Mouse (Mus musculus): Measurements from ENCODE around the gene Bfar. TPM values are rescaled to one million over a fixed set of nuclear protein-coding genes. Genes with fewer than 3 reads are reported as not detected.
"Not testable (repeated sequence)": the region's sequence is repeated elsewhere in the genome, so short reads cannot be mapped to it uniquely, and the experiment has no call there.

Gene Bfar
- total RNA-seq, 4 experiments from 2014 or later, result 34.8 to 39.8 (median 35.8) TPM

GRCm38 (mm10) chr16:13716821-13717553 is 45.3 kb downstream of the Bfar start:
- DNase-seq (ENCODE audit: low spot score in 2 of 2), result no peak

GRCm38 (mm10) chr16:13722937-13723336 is 51.3 kb downstream of the Bfar start:
- no peak for DNase-seq (ENCODE audit: low spot score in 2 of 2)

DNA sequence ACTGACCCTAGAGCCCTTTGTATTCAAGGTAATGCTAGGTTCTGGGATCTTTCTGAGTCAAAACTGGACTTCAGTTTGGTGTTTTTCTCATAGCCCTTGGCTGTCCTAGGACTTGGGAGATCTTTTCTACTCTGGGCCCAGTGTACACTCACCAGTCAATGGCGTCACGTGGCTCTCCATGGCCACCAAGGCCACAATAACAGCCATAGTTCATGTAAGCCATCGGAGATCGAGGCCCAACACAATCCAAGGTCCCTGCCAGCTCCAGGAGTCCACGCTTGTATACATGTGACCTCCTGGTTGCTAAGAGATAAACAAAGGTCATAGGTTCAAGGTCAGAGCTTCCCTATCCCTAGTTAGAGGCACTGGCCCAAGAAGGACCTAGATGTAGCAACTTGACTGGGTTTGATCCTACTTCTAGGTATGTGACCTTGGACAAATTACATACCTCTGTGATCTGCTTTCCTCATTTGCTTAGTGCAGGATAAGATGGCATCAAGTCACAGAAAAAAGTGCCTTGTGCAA is 56.2 kb downstream of the Bfar start:
- DNase-seq (ENCODE audit: low spot score in 2 of 2), result no peak

DNA sequence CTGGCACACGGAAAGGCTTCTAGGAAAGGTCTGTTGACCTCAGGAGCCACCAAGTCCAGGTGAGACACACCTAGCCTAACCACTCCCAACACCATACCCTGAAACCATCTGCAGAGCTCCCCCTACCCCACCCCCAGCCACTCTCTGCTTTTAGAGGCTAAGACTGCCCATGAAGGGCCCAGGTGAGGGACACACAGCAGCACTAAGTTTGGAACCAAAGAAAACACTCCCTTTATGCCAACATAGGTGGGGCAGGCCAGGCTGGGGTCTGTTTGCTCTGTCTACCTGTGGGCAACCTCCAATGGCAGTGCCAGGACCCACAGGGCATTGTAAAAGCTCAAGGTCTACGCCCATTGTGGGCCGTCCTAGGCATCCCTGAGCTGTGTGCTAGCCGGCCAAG is 57.8 kb downstream of the Bfar start:
- no peak for DNase-seq (ENCODE audit: low spot score in 2 of 2)

DNA sequence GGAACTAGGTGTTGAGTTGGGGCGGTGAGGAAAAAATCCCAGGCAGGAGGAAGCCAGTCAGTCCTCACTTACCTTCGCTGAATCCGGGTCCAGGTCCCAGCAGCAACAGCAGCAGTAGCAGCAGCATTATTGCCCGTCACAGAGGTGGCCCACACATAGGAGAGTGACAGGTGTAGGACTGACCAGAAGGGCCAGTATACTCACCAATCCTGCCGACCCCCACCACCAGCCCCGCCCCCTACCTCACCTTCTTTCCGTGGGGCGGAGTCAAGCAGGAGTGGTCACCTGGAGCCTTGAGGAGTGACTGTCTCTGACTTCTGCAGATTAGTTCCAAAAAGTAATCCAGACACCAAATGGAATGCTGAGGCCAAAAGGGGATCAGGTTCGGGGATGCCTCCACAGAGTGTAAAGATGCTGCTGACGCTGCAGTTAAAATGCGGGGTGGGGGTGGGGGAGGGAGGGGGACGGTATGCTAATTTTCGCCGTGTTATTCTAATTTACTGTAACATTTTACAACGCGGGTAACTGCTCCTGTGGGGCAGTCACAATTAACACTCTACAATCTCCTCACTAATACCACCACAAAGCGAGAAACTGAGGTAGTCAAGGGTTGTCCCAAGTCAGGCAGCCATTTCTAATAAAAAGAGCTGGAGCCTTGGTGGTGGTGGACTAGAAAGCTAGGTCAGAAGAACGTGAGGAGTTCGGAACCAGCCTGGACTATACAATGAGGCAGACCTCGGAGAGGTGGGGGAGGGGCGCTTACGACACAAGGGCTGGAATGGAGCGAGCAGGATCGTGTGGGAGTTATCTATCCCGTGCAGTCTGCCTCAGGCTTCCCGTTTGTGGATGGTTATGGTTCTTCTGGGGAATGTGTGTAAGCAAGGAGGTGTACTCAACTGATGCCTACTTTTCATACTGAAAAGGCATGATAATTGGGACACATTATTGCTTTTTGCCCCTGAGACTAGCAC is 58.9 kb downstream of the Bfar start, which contains the start of gene Pla2g10:
Pla2g10 (minus strand) TSS at position 699 of the 971 bp plus-strand sequence.
- DNase-seq (ENCODE audit: low spot score in 2 of 2), result no peak

DNA sequence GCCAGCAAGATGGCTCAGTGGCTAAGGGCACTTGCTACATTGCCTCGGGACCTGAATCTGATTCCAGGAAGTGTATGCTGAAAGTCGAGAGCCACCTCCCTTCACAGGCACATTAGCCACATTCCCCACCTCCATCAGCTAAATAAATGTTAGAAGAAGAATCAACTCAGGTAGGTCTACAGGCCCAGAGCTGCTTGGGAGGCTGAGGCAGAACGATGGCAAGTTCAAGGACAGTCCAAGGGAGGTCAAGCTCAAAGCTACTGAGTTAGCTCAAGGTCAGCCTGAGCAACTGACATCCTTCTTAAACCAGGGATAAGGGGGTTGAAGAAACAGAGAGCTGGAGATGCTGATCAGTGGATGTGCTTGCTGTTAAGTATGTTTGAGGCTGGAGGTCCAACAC is 61.1 kb downstream of the Bfar start:
- no peak for DNase-seq (ENCODE audit: low spot score in 2 of 2)

DNA sequence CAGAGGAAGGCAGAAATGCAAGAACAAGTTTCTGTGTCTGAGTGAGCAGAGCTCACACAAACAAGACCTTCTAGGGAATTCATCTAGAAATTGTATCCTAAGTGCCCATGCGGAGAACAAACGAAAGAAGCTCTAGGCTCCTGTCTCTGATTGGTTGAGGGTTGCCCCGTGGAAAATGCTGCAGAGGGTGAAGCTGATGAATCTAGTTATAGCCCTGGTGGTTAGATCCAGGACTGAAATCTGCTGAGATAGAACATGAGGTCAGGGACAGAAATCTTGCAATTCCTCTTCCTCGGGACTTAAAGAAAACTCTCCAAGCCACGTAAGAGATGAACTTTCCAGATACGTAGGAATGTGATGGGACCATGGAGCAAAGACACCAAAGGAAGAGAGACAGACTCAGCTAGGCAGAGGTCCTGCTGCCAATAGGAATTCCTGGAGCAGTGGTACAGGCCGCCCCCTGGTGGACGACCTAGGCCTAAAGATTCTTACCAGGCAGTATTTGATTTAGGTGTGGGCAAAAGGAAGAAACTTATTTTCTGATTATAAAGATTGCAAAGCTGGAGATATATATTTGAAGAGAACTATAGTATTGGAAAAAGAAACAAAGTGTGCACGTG is 62.0 kb downstream of the Bfar start:
- DNase-seq (ENCODE audit: low spot score in 2 of 2), result peak; percentile 38 to 71

- no peak for DNase-seq (ENCODE audit: low spot score in 2 of 2)
Observed at GRCm38 (mm10) chr16:13735977-13736376, 64.3 kb downstream of the Bfar start.

DNA sequence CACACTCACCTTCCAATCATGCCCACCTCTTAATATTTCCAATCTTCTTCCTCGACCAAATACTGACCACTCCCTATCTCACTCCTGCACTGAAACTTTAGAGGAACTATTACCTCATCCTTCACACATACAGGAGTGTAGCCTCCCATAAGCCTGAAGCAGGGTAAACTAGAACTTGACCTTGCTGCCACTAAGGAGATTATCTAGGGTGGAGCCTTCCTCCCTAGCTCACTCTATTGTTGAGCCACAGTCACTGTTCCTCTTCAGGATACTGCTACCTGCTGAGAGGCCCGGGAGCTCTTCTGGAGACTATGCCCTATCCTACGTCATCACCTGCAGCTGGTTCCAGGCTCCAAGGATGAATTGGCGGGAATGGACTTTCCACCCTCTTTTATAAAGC is 67.4 kb downstream of the Bfar start:
- not testable (repeated sequence) for DNase-seq (ENCODE audit: low spot score in 2 of 2)

- DNase-seq (ENCODE audit: low spot score in 2 of 2), result no peak
Observed at GRCm38 (mm10) chr16:13740844-13741243, 69.2 kb downstream of the Bfar start.

DNA sequence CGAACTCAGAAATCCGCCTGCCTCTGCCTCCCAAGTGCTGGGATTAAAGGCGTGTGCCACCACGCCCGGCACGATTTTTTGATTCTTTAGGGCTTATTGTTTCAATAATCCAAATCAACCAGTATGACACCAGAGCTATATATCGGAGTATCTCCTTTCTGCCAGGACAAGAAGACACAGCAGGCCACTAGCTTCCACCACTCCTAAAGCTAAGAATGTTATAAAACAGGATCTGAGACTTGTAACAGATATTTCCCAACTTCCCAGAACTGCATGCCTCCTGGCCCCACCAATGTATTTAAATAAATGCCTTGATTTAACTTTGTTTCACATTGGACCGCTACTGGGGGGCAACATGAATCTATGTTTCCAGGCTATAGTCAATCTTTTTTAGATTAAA is 76.0 kb downstream of the Bfar start:
- no peak for DNase-seq (ENCODE audit: low spot score in 2 of 2)

DNA sequence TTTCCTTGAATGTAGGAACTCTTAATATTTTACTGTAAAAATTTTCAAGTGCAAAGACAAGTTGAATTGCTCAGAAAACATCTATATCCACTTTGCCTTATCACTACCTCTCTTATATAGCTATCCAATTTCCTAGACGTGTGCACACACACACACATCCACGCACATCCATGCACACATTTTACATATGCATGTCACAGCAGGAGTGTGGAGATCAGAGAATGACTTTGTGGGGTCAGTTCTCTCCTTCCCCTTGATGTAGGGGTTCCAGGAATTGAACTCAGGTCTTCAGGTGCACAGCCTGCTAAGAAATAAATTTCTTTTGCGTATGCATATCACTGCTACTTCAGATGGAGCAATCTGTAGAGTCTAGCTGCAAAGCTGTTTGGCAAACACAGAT is 76.5 kb downstream of the Bfar start:
- DNase-seq (ENCODE audit: low spot score in 2 of 2), result no peak

GRCm38 (mm10) chr16:13748813-13749212 is 77.2 kb downstream of the Bfar start:
- not testable (repeated sequence) for DNase-seq (ENCODE audit: low spot score in 2 of 2)

GRCm38 (mm10) chr16:13749306-13749705 is 77.6 kb downstream of the Bfar start:
- DNase-seq (ENCODE audit: low spot score in 2 of 2), result no peak

DNA sequence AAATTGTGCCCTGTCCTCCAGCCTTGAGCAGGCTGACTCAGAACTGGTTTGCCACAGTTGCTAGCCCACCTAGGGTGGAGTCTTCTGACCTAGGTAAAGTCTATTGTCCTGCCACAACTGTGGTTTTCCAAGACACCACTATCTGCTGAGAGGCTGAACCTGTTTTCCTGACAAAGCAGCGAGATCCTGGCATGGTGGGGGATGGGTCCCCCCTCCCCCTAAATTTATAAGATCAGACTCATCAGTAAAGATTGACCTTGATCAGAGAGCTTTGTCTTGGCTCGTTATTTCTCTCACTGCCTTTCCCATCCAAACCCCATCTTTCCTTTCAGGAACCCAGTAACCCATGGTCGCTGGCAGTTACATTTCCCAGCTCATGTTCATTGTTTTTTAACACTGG is 78.3 kb downstream of the Bfar start:
- DNase-seq (ENCODE audit: low spot score in 2 of 2), result no peak

- DNase-seq (ENCODE audit: low spot score in 2 of 2), result no peak
Observed at GRCm38 (mm10) chr16:13750626-13751025, 79.0 kb downstream of the Bfar start.

Other genes with a start within 250 kb of the Bfar start
- gene Parn, start 3.7 kb upstream of the Bfar start, total RNA-seq (2022), result 10 to 100 TPM; 25.5 to 31.9 (median 28.1) TPM
- 1 to 10 TPM; 4.3 to 4.5 (median 4.4) TPM for gene 3110001I22Rik, start 71 bp downstream of the Bfar start, total RNA-seq (2022)
- not detected for gene Pla2g10, start 59.1 kb downstream of the Bfar start, total RNA-seq (2022)
- 10 to 100 TPM; 47.7 to 52.9 (median 50.2) TPM for gene Rrn3, start 108.8 kb downstream of the Bfar start, total RNA-seq (2022)
- gene Ntan1, start 147.0 kb downstream of the Bfar start, total RNA-seq (2022), result 100 to 1,000 TPM in 2 of 4 experiments, 10 to 100 TPM in 2; 98.0 to 124 (median 102) TPM
- gene Pdxdc1, start 231.3 kb downstream of the Bfar start, total RNA-seq (2022), result 10 to 100 TPM; 72.0 to 79.0 (median 74.3) TPM
- gene Mpv17l, start 231.3 kb downstream of the Bfar start, total RNA-seq (2022), result 10 to 100 TPM; 67.6 to 78.6 (median 74.2) TPM

All from left cerebral cortex, adult 8-10 months (tissue).